Mouse (Mus musculus): ENCODE measurements around the gene Rdh7.
"Not testable (repeated sequence)": the region's sequence is repeated elsewhere in the genome, so short reads cannot be mapped to it uniquely, and the experiment has no call there.

The Rdh7 gene

DNA sequence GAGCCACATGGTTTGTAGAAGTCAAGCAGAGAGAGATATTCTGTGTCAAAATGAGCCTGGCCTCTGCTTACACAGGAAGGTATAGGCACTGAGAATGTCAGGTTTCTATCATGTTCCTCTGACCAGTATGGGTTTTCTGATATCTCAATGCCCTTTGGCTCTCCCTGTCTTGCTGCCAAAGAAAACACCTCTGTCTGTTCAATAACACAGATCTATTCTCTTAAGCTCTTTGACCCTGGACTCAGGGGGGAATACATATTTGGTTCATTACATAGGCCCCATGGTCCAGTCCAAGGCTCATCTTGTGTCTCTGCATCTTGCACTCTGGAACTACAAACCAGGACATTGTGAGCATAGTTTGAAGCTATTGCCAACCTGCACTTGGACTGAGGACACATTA lies at the start of gene Rdh7:
TSS of gene Rdh7 (minus strand) at position 213 of the 400 bp plus-strand sequence.
- no peak for DNase-seq (ENCODE audit: low read depth, low spot score)

- DNase-seq (ENCODE audit: low read depth, low spot score): peak; percentile 71
These were observed 48.9 kb upstream of the Rdh7 start for GRCm38 (mm10) chr10:127937428-127938010.

- DNase-seq (ENCODE audit: low read depth, low spot score): no peak
These were observed 48.3 kb upstream of the Rdh7 start for GRCm38 (mm10) chr10:127936747-127937409.

GRCm38 (mm10) chr10:127936271-127936670 lies 47.7 kb upstream of the Rdh7 start:
- DNase-seq (ENCODE audit: low read depth, low spot score): no peak

DNA sequence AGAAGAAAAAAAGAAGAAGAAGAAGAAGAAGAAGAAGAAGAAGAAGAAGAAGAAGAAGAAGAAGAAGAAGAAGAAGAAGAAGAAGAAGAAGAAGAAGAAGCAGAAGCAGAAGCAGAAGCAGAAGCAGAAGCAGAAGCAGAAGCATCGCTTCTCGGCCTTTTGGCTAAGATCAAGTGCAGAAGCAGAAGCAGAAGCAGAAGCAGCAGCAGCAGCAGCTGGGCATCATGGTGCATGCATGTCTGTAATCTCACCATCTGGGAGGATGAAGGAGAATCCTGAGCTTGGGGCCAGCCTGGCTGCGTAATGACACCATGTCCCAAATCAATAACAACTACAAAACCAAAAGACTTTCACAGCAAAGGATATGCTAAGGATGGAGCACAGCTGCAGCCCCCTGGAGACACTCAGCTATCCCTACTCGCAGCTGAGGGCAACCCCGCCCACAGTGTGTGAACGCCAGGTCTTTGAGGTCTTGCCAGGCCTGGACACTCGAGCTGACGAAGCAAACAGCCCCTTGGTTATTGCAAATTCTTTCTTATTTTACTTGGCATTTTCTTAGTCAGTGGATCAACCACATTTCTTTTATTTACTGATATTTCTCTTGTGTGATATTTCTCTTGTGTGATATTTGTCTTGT lies 43.8 kb upstream of the Rdh7 start:
- DNase-seq (ENCODE audit: low read depth, low spot score): no peak

GRCm38 (mm10) chr10:127927737-127928136 lies 39.1 kb upstream of the Rdh7 start:
- DNase-seq (ENCODE audit: low read depth, low spot score): no peak

- no peak for DNase-seq (ENCODE audit: low read depth, low spot score)
These were observed 36.2 kb upstream of the Rdh7 start for GRCm38 (mm10) chr10:127924597-127925378.

DNA sequence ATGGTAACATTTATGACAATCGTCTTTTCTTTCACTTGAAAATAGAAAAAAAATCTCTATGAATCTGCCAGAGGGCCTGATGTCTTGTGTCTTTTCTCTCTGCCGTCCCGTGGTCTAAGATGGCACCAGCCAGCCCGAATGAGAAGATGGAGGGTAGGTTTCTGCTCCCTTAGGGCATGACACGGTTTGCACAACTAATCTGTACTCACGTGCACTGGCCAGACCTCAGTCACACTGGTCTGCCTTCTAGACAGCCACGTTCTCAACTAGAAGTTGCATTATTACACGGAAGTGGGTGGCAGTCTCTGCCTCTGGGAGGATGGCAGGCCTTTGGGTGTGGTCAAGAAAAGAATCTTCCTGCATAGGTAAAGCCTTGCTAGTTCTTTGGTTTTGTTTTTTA lies 34.4 kb upstream of the Rdh7 start:
- no peak for DNase-seq (ENCODE audit: low read depth, low spot score)

GRCm38 (mm10) chr10:127922241-127922640 lies 33.6 kb upstream of the Rdh7 start:
- DNase-seq (ENCODE audit: low read depth, low spot score): no peak

DNA sequence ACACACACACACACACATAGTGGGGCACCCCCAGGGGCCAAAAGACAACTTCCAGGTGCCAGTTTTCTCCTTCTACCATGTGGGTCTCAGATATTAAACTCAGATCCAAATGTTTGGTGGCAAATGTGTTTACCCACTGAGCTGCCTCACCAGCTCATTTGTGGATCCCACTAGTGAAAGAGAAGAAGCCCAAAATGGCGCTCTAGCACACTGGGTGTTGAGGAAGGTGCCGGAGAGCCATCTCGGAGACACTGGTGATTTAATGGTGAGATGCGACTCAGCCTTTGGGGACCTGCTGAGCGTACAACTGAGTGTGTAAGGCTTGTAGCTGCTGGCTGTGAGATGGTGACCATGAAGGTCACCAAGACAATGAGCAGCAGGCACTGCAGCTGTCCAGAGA lies 29.0 kb upstream of the Rdh7 start:
- no peak for DNase-seq (ENCODE audit: low read depth, low spot score)

GRCm38 (mm10) chr10:127917183-127917582 lies 28.6 kb upstream of the Rdh7 start:
- not testable (repeated sequence) for DNase-seq (ENCODE audit: low read depth, low spot score)

DNA sequence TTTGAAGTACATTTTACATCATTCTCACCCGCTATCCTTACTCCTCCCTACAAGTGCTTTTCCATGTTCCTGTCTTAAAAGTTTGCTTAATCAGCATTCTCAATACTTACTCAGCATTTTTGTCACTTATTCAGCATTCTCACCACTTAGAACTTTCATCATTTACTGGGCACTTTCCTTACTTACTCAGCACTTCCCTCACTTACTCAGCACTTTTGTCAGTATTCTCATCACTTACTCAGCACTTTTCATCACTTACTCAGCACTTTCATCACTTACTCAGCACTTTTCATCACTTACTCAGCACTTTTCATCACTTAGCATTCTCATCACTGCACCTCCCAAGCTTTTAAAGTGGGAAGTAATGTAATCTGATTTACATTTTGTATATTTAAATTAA lies 27.0 kb upstream of the Rdh7 start:
- no peak for DNase-seq (ENCODE audit: low read depth, low spot score)

- DNase-seq (ENCODE audit: low read depth, low spot score): no peak
These were observed 18.9 kb upstream of the Rdh7 start for GRCm38 (mm10) chr10:127907386-127907951.

- no peak for DNase-seq (ENCODE audit: low read depth, low spot score)
These were observed 17.5 kb upstream of the Rdh7 start for GRCm38 (mm10) chr10:127906138-127906537.

DNA sequence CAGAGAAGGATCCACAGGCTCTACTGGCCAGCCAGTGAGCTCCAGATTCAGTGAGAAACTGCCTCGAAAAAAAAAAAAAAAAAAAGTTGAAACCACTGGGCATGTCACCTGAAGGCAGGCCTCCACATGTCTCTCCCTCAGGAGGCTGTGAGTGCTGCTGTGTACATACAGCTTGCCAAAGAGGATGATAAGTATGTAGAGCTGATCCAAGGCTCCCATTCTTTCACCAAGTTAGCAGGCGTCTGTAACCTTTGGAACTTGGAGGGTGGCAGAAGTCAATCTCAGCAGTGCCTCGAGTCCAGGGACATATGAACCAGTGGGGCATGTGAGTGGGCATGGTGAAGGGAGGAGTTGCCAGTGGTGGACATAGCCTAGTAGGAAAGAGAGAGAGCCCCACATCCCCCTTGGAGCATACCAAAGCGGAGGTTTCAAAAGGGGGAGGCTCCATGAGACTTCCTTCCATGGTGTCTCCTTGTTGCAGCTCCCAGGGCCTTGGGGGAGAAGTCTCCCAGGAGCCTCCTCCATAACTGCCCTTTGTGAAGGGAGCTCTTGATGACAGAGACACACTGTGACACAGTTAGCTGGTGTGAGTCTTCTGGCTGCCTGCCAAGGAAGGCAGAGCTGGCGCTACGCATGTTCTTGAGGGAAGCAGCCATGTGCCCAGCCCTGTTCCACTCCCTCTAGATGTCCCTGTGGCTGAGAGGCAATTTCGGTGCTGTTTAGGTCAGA lies 16.3 kb upstream of the Rdh7 start:
- DNase-seq (ENCODE audit: low read depth, low spot score): no peak

DNA sequence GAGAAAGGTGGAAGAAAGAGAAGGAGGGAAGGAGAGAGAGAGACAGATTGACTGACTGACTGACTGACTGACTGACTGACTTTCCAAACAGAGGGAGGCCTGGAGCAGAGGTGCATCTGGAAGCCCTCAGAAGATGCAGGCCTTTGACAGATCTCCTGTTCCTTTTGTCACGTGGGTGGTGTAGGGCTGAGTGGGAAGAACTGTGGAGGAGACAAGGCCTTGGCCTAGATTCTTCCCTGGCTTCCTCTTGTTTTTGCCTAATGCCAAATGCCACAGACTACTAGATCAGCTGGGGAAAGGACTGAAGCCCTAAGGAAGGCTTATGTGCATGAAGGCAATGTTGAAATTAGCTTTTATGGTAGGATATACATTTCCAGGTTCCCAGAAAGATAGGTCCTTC lies 14.5 kb upstream of the Rdh7 start:
- no peak for DNase-seq (ENCODE audit: low read depth, low spot score)

DNA sequence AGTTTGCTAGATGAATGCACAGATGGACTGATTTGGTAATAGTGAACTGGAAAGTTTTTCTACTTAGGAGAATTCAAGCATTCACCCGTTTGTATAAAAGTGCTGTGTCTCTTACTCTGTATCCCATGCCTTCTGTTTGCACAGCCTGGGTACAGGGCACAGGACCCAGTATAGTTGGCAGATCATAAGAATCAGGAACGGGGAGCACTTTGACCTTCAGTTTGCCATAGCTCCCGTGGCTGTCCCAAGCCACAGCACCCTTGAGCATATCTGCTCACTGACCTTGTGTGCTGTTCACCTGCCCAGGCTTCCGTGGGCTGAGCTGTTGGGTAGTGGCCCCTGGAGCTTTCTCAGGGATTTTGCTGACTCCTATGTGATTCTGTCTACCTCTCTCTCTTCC lies 13.1 kb upstream of the Rdh7 start:
- no peak for DNase-seq (ENCODE audit: low read depth, low spot score)

DNA sequence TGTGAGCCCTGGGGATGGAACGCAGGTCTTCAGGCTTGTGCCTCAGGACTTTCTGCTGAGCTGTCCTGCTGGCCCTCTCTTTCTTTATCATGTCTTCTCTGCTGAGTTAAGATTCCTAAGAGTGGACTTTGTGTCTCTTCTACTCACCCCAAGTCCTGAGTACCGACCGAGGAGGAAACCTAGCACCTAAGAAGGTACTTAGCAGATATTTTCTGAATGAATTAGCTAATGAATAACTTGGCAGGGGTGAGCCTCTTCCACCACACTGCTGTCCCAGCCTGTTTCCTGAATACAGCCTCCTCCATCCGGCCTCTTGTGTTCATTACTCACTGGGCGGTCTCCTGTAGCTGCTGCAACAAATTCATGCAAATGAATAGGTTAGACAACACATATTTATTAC lies 11.2 kb upstream of the Rdh7 start:
- no peak for DNase-seq (ENCODE audit: low read depth, low spot score)

- DNase-seq (ENCODE audit: low read depth, low spot score): no peak
These were observed 9.6 kb upstream of the Rdh7 start, which contains the start of gene Sdr9c7 for GRCm38 (mm10) chr10:127898218-127898617. Gene Sdr9c7, plus strand, starts transcription at chr10:127898518.

GRCm38 (mm10) chr10:127897506-127897905 lies 8.9 kb upstream of the Rdh7 start:
- DNase-seq (ENCODE audit: low read depth, low spot score): no peak

DNA sequence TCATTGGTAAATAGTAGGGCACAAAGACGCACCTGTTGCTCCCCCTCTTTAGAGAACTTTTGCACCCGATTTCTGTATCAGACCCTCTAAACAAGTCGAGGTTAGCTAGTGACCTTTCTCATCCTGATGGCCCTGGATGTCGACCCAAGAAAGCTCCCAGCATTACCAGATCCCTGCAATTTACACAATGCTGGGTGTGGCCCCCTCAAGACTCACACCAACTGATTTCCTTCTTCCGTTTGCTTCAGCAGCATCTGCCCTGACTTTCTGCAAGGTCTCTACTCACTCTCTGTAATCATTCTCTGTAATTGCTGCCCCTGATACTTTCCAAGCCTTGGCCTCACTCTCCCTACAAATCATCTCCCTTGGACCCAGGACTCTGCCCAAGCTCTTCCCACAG lies 8.1 kb upstream of the Rdh7 start:
- DNase-seq (ENCODE audit: low read depth, low spot score): no peak

All from CD4-positive, CD25-positive, alpha-beta regulatory T cell, adult 2 months (primary cell).